Mouse (Mus musculus) layer of hippocampus, adult 2 months (tissue): ENCODE data around the gene Fhl4. TPM values are rescaled to one million over a fixed set of nuclear protein-coding genes. Genes with fewer than 3 reads are reported as not detected.

Source experiments
- DNase-seq, 2 experiments: peaks; one replicate each; pipeline ENCODE4 v3.0.0; 2022; ENCODE audit warnings: low spot score in 2 of 2
- H3K27ac ChIP-seq: fragments of 200-600 bp; 2 replicates; pipeline ENCODE4 v1.8.1; 2022
- H3K4me3 ChIP-seq: fragments of 200-600 bp; 2 replicates; pipeline ENCODE4 v1.8.1; 2022; ENCODE audit warnings: mild to moderate bottlenecking
- CTCF ChIP-seq: fragments of 200-600 bp; conservative IDR thresholded peaks from 2 replicates; pipeline ENCODE4 v1.8.1; 2022; ENCODE audit warnings: antibody characterized with exemption, mild to moderate bottlenecking, moderate library complexity
- long read RNA-seq, 2 experiments: library from polyadenylated mRNA; stranded (forward); transcript quantifications; one replicate each; pipeline ENCODE4 v2.0.0; 2021; ENCODE audit warnings: borderline mapping rate in 2 of 2
- total RNA-seq, 2 experiments: library from RNA; stranded (reverse); gene quantifications; 2 replicates each; pipeline ENCODE4 v1.2.3; 2021

Gene Fhl4
- under 1 TPM; 0.87 to 0.98 TPM for total RNA-seq
- long read RNA-seq, experiment 1, partial matches to known transcripts: 0 of 1 reads
- long read RNA-seq, experiment 1, other reads (novel, unspliced or antisense): 0 of 1 reads
- long read RNA-seq, experiment 2: 0 reads

DNA sequence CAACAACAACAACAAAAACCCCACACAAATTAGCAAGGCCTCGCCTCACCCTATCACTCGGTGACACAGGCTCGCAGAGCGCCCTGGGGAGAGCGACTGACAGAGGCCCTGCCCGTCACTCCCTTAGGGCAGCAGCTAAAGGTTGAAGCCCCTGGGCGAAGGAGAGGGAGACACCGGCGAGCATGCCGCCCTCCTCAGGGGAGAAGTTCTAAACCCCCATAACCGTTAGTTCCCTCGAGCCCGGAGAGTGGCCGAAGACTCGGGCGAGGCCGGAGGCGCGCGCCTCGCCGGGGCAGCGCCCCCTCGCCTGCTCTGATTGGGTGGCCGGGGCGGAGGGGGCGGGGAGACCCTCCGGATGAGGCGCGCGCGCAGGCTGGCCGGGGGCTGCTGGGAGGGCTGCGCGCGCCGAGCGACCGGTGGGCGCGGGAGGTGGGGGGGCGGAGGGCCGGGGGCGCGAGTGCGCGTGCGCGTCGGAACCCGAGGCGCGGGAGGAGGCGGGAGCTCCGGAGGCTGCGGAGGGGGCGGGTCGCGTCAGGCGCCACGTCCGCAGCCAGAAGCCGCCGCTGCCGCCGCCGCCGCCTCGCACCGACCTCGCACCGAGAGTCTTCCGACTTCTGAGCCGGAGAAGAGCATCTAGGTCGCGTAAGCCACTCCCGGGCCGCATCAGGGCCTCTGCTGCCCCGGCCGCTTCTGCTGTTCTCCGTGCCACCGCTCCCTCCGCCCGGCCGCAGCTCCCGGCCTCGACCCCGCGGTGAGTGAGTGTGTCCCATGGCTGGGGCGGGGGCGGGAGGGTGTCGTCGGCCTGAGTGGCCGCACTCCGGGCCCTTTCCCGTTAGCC, at the start of gene Fhl4, which contains the start of gene Tmem263:
Gene Fhl4, minus strand, starts transcription at position 249 of the 838 bp plus-strand sequence.
Gene Tmem263, plus strand, starts transcription at position 381 of the 838 bp plus-strand sequence.
- Histone ChIP-seq H3K27ac (peak within 1 kb of the TSS; percentile 94), H3K4me3 (peak within 1 kb of the TSS; percentile 95)
- TF ChIP-seq CTCF: no peak
- DNase-seq: peak; percentile 52 to 66

DNA sequence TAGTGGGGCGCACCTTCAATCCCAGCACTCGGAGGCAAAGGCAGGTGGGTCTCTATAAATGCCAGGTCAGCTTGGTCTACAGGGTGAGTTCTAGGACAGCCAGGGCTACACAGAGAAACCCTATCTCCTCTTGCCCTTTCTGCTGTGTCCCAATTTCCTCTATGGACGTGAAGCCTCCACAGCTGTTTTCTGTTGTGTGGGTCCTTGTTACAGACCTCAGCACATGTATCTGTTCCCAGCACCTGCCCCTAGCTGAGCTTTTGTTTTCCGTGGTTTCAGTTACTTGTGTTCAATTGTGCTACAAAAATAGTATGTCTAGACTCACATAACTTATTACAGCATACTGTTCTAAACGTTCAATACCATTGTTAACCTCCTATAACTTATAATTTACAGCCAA, 46.9 kb upstream of the Fhl4 start:
- no peak overlapping the region for H3K4me3 ChIP-seq
- no peak for DNase-seq
- no peak overlapping the region for H3K27ac ChIP-seq
- no peak for TF ChIP-seq CTCF

DNA sequence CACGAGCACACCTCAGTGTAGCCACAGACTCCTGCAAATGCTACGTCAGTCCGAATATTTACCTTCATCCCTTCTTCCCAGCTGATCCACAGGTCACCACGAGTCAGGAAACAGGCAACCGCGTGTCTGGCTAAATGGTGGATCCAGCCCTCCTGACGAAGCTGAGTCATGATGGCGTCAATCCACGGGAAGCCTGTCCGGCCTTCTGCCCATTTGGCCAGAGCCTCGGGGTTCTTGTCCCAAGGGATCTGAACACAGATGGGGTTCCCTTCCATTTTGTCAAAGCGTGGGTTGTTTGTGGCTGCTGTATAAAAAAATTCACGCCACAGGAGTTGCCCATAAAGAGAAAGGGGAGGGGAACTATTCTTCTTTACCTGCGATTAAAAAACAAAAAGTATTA, 44.0 kb upstream of the Fhl4 start:
- no peak overlapping the region for H3K4me3 ChIP-seq
- no peak overlapping the region for H3K27ac ChIP-seq
- no peak for TF ChIP-seq CTCF
- no peak for DNase-seq

DNA sequence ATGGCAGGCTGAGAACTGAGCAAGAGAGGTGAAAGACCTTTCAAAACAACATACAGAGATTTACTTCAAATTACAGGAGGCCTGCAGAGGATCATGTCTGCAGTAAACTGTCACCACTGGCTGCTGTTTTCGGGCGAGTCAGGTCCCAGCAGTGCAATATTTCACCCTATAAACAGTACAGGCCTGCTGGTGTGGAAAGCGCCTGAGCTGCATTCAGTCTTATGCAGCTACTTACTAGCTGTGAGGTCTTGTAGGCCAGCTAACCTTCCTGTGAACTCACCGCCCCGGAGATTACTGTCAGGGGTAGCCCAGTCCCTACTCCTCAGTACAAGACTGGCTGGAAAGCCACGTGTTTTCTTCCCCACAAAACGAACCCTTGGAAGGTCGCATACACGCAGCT, 39.2 kb upstream of the Fhl4 start:
- no peak for DNase-seq
- TF ChIP-seq CTCF: no peak
- H3K4me3 ChIP-seq: no peak overlapping the region
- no peak overlapping the region for H3K27ac ChIP-seq

DNA sequence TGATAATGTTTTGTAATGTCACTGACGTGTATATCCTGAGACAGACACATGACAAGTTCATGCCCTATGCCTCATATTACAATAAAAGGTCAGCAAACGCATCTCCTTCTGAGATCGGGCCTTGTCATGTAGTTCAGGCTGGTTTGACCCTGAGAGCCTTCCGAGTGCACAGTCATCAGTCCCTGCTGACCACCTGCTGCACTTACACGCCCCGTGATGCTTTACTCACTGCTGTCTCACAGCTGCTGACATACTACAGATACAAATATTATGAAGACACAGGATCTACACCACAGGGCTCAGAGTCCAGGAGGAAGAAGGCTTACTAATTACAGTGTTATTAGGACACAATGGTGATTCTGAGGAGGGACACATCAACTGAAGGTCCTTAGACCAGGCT, 34.3 kb upstream of the Fhl4 start:
- TF ChIP-seq CTCF: no peak
- Histone ChIP-seq H3K4me3 (no peak overlapping the region), H3K27ac (no peak overlapping the region)
- DNase-seq: no peak

DNA sequence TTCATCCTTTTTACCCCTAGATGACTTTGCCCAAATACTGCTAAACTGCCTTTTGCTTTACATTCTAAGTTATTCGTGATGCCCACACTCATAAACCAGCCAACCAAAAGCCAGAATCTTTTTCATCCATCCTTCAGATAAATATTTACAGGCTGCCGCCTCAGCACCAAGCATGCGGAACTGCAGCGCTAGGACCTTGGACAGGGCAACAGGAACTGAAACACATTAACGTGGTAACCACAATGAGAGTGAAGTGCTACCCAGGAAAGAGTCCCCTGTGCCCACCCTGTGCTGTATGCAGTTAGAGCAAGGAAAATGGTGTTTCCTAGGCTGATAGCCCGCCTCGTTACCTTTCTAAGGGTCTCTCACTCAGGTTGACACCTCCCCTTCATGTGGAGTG, 26.2 kb upstream of the Fhl4 start:
- Histone ChIP-seq H3K27ac (peak overlapping the region; percentile 49), H3K4me3 (peak overlapping the region; percentile 92)
- no peak for DNase-seq
- TF ChIP-seq CTCF: no peak

DNA sequence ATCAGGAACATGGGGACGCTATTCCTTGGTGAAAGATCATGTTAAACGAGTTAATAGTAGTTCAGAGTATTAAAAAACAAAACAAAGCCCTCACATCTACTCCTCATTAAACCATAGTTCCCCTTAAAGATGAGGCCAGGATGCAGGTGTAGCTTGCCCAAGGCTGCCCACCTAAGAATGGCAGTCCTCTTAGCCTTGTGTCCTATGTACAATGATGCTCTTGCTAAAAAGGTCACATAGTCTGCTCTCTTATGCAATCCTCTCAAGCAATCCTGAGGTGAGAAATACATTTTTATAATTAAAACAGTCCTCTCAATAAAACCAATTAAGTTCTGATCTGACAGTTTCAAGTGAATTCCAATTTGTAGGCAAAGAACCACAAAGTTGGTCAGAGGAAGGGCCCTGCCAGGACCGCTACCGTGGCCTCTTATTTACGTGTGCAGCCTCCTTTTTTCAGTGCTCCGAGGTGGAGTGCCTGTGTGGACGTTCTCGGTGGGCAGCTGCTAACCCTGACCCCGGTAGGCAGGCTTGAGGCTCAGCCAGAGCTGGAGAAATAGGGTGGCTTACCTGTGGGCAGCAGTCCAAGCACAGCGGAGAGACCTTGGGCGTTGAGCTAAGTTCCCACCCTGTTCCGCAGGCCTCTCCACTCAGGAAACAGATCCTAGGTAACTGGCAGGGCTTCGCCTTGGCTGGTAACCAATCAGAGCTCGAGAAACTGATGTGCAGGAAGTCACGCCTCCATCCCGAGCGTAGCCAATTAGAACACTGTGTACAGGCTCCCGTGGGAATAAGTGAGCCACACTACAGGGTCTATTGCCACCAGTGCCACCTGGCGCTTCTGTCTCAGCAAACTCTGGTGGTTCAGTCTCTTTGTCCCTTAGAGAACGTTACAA, 25.3 kb upstream of the Fhl4 start, which contains the start of gene Mterf2:
Gene Mterf2, minus strand, starts transcription at position 633 of the 893 bp plus-strand sequence.
- DNase-seq: peak; percentile 92 to 98
- Histone ChIP-seq H3K27ac (peak within 1 kb of the TSS; percentile 95), H3K4me3 (peak within 1 kb of the TSS; percentile 92)
- TF ChIP-seq CTCF: peak; percentile 53

DNA sequence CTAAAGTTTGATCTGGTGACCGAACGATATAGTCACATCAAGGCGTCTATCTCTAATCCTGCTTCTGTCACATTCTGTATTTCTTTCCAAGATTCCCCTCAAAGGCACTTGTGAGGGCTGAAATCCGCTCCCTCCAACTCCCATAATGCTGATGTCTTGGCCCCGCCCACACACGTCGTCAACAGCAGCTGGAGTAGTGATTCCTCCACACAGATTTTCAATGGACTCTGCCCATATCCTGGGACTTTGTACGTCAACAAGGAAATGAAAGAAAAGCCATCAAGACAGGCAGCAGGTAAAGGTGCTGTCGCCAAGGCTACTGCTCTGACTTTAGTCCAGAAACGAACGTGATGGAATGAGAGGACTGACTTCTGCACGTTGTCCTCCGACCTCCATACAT, 22.9 kb upstream of the Fhl4 start:
- no peak for TF ChIP-seq CTCF
- no peak for DNase-seq

DNA sequence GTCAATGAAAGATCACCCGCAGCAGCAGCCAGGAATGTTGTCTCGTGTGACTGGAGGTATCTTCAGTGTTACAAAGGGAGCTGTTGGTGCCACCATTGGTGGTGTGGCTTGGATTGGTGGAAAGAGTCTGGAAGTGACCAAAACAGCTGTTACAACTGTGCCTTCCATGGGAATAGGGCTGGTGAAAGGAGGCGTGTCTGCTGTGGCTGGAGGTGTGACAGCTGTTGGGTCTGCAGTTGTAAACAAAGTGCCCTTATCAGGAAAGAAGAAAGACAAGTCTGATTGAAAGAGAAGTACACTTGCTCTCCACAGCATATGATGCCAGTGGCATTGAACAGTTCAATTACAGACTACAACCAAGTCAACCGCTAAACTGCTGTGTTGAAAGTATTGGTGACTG, 12.1 kb upstream of the Fhl4 start:
- no peak overlapping the region for H3K27ac ChIP-seq
- H3K4me3 ChIP-seq: no peak overlapping the region
- no peak for DNase-seq
- no peak for TF ChIP-seq CTCF

More for the DNA sequence above, 22.9 kb upstream of the Fhl4 start:
- Histone ChIP-seq H3K4me3 (no peak overlapping the region), H3K27ac (no peak overlapping the region)

DNA sequence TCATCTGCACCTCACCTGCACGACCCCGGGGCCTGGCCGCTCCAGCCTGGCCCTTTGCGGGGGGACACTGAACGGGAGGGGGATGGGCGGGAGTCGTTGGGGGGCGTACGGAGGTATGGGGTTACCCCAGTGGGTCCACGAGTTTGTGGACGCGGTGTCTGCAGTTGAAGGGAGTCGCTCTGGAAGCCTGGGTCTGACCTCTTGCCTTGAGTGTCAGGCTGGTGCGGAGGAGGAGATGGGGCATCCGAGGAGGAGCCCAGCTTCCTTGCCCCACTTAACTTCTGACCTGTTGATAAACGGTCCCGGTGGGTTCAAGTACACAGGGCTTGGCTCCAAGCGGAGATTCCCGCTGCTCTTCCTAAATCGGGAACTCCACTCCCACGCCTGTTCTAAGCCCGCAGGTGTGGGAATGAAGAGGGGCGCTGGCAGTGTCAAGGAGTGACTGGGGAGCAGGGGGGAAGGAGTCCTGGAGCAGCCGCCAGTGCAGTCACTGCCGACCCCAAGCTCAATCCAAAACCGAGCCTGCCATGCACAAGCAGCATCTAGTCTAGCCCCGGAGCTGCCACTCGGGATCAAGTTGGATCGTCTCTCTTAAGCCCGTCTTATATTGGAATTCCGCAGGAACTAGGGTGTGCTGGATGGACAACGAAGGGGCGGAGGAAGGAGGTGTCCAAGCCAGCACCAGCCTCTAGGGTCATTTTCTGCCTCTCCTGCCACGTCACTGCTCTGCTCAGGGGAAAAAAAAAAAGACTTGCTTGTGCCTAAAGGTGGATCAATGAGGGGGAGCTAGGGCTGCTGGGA, 990 bp upstream of the Fhl4 start:
- TF ChIP-seq CTCF: no peak
- DNase-seq: peak in 1 of 2 experiments; percentile 21
- H3K4me3 ChIP-seq: peak overlapping the region; percentile 95
- H3K27ac ChIP-seq: peak overlapping the region; percentile 94

DNA sequence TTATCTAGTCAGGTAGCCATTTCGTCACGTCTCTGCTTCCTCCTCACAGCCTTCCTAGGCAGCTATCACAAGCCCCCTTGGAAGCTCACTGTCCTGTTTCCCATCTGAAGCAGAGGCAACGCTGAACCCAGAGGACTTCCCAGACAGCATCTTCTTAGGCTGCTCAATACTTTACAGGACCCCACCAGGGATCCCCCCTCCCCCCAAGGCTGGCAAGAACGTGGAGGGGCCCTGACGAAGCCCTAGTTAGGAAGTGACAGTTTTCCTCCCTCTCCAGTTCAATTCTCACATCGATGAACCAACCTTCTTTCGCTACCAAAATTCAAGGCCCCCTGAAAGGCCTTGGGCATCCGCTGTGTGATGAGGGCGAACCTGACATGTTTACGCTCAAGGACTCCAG, 454 bp downstream of the Fhl4 start:
- H3K27ac ChIP-seq: peak overlapping the region; percentile 94
- TF ChIP-seq CTCF: no peak
- DNase-seq: no peak
- H3K4me3 ChIP-seq: peak overlapping the region; percentile 95

DNA sequence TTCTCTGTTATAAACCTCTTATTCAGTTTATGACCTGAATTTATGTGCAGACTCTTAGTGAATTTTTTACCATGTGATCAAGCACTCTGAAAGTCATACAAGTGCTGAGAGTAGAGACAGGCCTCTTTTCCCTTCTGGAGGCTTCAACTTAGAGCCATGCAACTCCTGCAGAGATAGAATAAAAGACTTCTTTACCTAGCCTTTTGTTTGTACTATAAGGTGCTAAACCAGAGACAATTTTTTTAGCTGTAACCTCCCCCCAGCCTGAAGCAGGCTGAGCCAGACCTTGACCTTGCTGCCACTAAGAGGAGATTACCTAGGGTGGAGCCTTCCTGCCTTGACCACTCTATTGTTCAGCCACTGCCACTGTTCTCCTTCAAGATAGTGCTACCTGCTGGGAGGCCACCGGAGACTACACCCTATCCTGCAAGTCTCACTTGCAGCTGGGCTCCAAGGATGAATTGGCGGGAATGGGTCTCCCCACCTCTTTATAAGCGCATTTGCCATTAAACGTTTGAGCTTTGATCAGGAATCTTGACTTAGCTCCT, 30.6 kb downstream of the Fhl4 start:
- no peak for DNase-seq
- TF ChIP-seq CTCF: no peak
- Histone ChIP-seq H3K27ac (no peak overlapping the region), H3K4me3 (no peak overlapping the region)
